Mouse (Mus musculus) gastrocnemius, postnatal 14 days (tissue): ENCODE measurements around the gene Atr. TPM values are rescaled to one million over a fixed set of nuclear protein-coding genes. Genes with fewer than 3 reads are reported as not detected.

Source experiments
- total RNA-seq, 2 experiments: library from RNA; stranded (reverse); gene quantifications; 2 replicates each; pipeline ENCODE4 v1.2.3; 2021

Gene Atr
- total RNA-seq, 2 experiments from 2014 or later = 4.4 to 4.6 TPM

Other genes with a start within 250 kb of the Atr start
- gene Pcolce2, start 220.0 kb upstream of the Atr start, total RNA-seq = 1 to 10 TPM; 7.4 to 9.9 TPM
- 1 to 10 TPM; 1.2 to 1.3 TPM for gene Trpc1, start 107.2 kb upstream of the Atr start, total RNA-seq
- under 1 TPM; 0.13 to 0.33 TPM for gene Pls1, start 12.3 kb upstream of the Atr start, total RNA-seq
- gene Xrn1, start 97.2 kb downstream of the Atr start, total RNA-seq = 10 to 100 TPM; 10.3 to 11.0 TPM